Mouse (Mus musculus) activated CD4-positive, CD25-positive, alpha-beta regulatory T cell, adult 4 months (primary cell): ENCODE data around the gene Aldh1a1. TPM values are rescaled to one million over a fixed set of nuclear protein-coding genes. Genes with fewer than 3 reads are reported as not detected.
"Not testable (repeated sequence)": the region's sequence is repeated elsewhere in the genome, so short reads cannot be mapped to it uniquely, and the experiment has no call there.

Experiments used
- ATAC-seq: one replicate; pipeline ENCODE4 v1.8.0; 2017
- polyA plus RNA-seq, 2 experiments: library from polyadenylated mRNA; unstranded; fragments of 100-300 nt; shearing (Covaris generic); gene quantifications; one replicate each; pipeline ENCODE4 v1.2.1; 2017

Aldh1a1 gene
- under 1 TPM in 1 of 2 experiments, not detected in 1; 0.44 TPM for polyA plus RNA-seq

- ATAC-seq: no peak
These were observed at the start of gene Aldh1a1 for GRCm38 (mm10) chr19:20492491-20492890. Gene Aldh1a1 (plus strand): TSS chr19:20492715.

- ATAC-seq: no peak
These were observed 44.7 kb upstream of the Aldh1a1 start for GRCm38 (mm10) chr19:20447807-20448206.

- no peak for ATAC-seq
These were observed 43.0 kb upstream of the Aldh1a1 start for GRCm38 (mm10) chr19:20449546-20449945.

- no peak for ATAC-seq
These were observed 41.5 kb upstream of the Aldh1a1 start for GRCm38 (mm10) chr19:20451045-20451444.

GRCm38 (mm10) chr19:20484497-20484896 lies 8.0 kb upstream of the Aldh1a1 start:
- no peak for ATAC-seq

- no peak for ATAC-seq
These were observed 565 bp upstream of the Aldh1a1 start for GRCm38 (mm10) chr19:20491950-20492349.

- no peak for ATAC-seq
These were observed 4.0 kb downstream of the Aldh1a1 start for GRCm38 (mm10) chr19:20496476-20496875.

GRCm38 (mm10) chr19:20505359-20505758 lies 12.8 kb downstream of the Aldh1a1 start:
- no peak for ATAC-seq

GRCm38 (mm10) chr19:20506936-20507615 lies 14.6 kb downstream of the Aldh1a1 start:
- ATAC-seq: no peak

GRCm38 (mm10) chr19:20508609-20509008 lies 16.1 kb downstream of the Aldh1a1 start:
- no peak for ATAC-seq

- no peak for ATAC-seq
These were observed 19.5 kb downstream of the Aldh1a1 start for GRCm38 (mm10) chr19:20511971-20512370.

- no peak for ATAC-seq
These were observed 20.7 kb downstream of the Aldh1a1 start for GRCm38 (mm10) chr19:20513181-20513580.

- ATAC-seq: no peak
These were observed 21.3 kb downstream of the Aldh1a1 start for GRCm38 (mm10) chr19:20513688-20514361.

GRCm38 (mm10) chr19:20516481-20516880 lies 24.0 kb downstream of the Aldh1a1 start:
- ATAC-seq: no peak

- not testable (repeated sequence) for ATAC-seq
These were observed 36.6 kb downstream of the Aldh1a1 start for GRCm38 (mm10) chr19:20529156-20529555.

- no peak for ATAC-seq
These were observed 37.6 kb downstream of the Aldh1a1 start for GRCm38 (mm10) chr19:20529921-20530696.

GRCm38 (mm10) chr19:20536538-20536937 lies 44.0 kb downstream of the Aldh1a1 start:
- ATAC-seq: no peak

- no peak for ATAC-seq
These were observed 48.5 kb downstream of the Aldh1a1 start for GRCm38 (mm10) chr19:20541044-20541443.

GRCm38 (mm10) chr19:20541924-20542323 lies 49.4 kb downstream of the Aldh1a1 start:
- ATAC-seq: no peak

- no peak for ATAC-seq
These were observed 51.3 kb downstream of the Aldh1a1 start for GRCm38 (mm10) chr19:20543816-20544215.

- no peak for ATAC-seq
These were observed 52.4 kb downstream of the Aldh1a1 start for GRCm38 (mm10) chr19:20544941-20545340.

GRCm38 (mm10) chr19:20547025-20547424 lies 54.5 kb downstream of the Aldh1a1 start:
- no peak for ATAC-seq

GRCm38 (mm10) chr19:20549409-20549808 lies 56.9 kb downstream of the Aldh1a1 start:
- no peak for ATAC-seq
